Mouse (Mus musculus): ENCODE results near the gene Stx12. TPM values are rescaled to one million over a fixed set of nuclear protein-coding genes. Genes with fewer than 3 reads are reported as not detected.

Gene Stx12
- polyA plus RNA-seq, 1 experiment from 2014 or later = 58.3 TPM

DNA sequence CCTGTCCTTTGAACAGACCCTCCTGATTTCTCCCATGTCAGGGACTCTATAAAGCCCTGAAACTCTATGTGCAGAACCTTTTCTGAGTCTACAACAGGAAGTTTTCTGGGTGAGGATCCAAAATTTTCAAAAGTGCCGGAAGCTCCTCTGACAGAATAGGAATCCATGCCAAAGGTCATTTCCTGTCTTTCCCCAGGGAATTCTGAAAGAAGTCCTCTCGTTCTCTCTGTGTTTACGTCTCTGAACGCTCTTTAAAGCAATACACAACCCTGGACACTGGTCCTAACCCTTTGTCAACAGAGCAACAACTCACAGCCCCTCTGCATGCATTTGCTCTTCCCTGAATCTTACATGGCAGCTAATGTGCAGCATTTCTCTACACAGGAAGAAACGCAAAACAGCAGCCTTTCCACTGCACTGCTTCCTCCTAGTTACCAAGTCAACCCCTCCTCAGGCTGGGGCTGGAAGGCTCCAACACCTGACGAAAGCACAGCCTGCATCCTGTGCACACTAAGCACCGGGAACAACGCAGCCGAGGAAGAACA lies 20.5 kb upstream of the Stx12 start:
- H3K9ac ChIP-seq = no peak overlapping the region
- H3K4me2 ChIP-seq = no peak overlapping the region
- no peak for ATAC-seq (ENCODE audit: insufficient read depth, low FRiP score, low read depth)
- no peaks in the 10 kb centered on the region for H3K4me1 ChIP-seq
- peaks cover 49% of the 10 kb centered on the region for H3K36me3 ChIP-seq
- H3K27me3 ChIP-seq (replicated peaks) = no peaks in the 10 kb centered on the region
- 53% methylated on average over 9 of the region's 9 CpGs for WGBS
- H3K9me3 ChIP-seq = no peaks in the 10 kb centered on the region
- H3K27ac ChIP-seq = peak overlapping the region; percentile 35; the same call in 1 of the 2 replicates
- H3K4me3 ChIP-seq (replicated peaks) = no peak overlapping the region

DNA sequence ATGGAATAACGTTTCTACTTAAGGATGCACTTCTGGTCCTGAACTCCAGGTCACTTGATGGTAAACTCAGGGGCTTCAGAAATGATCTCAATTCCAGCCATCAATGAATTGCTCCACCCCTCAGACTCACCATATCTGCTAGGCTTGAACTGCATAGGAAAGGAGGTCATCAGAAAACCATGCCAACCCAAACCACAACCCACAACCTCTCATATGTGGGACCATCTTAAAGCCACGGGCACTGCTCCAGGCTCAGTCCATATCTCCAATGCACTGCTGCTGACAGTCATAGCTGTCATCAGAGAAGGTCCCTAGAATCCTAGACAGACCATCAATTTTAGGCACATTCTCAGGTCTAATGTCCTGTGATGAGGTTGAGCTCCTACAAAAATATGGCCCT lies 19.8 kb upstream of the Stx12 start:
- Histone ChIP-seq H3K9me3 (no peaks in the 10 kb centered on the region), H3K4me3 (replicated peaks) (no peak overlapping the region), H3K27ac (no peak overlapping the region), H3K36me3 (peaks cover 44% of the 10 kb centered on the region), H3K9ac (no peak overlapping the region), H3K27me3 (replicated peaks) (no peaks in the 10 kb centered on the region), H3K4me1 (no peaks in the 10 kb centered on the region), H3K4me2 (no peak overlapping the region)
- no peak for ATAC-seq (ENCODE audit: insufficient read depth, low FRiP score, low read depth)
- WGBS = 69% methylated on average over 2 of the region's 2 CpGs

DNA sequence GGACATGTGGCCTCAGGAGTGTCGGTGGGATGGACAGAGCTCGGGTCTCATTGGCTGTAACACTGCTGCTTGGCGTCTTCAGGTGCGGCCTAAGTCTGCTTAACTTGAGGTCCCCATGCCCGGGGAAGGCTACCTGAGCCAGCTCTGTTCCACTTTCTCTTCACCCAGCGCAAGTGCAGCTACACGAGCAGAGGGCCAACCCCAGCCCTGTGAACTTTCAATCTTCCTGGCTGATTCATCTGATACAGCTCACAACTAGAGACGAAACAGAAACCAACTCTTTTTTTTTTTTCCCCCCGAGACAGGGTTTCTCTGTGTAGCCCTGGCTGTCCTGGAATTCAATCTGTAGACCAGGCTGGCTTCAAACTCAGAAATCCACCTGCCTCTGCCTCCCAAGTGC lies 13.9 kb upstream of the Stx12 start:
- WGBS = 81% methylated on average over 9 of the region's 9 CpGs
- Histone ChIP-seq H3K36me3 (peaks cover 15% of the 10 kb centered on the region), H3K27me3 (replicated peaks) (no peaks in the 10 kb centered on the region), H3K9me3 (no peaks in the 10 kb centered on the region), H3K4me2 (no peak overlapping the region), H3K9ac (no peak overlapping the region), H3K4me1 (no peaks in the 10 kb centered on the region), H3K27ac (no peak overlapping the region), H3K4me3 (replicated peaks) (no peak overlapping the region)
- ATAC-seq (ENCODE audit: insufficient read depth, low FRiP score, low read depth) = no peak

DNA sequence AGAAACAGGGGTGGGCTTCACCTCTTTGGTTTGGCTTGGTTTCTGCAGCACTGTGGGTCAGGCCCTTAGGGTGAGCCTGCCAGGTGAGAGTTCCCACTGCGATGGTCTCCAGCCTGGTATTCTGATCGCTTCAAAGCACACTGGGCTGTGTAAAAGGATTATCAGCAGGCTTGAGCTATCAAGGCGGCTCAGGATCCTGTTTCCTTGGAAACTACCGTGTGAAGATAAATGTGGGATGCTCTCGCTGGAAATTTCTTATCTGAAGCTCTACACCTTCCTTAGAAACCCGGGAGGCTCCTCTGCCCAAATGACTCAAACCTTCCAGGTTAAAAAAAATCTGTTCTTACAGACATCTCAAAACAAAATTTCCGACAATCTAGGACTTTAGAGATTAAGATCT lies 10.1 kb upstream of the Stx12 start:
- Histone ChIP-seq H3K36me3 (no peaks in the 10 kb centered on the region), H3K27me3 (replicated peaks) (no peaks in the 10 kb centered on the region), H3K4me3 (replicated peaks) (no peak overlapping the region), H3K27ac (no peak overlapping the region), H3K4me2 (no peak overlapping the region), H3K9ac (no peak overlapping the region), H3K4me1 (no peaks in the 10 kb centered on the region), H3K9me3 (no peaks in the 10 kb centered on the region)
- no peak for ATAC-seq (ENCODE audit: insufficient read depth, low FRiP score, low read depth)
- 14% methylated on average over 7 of the region's 7 CpGs for WGBS

DNA sequence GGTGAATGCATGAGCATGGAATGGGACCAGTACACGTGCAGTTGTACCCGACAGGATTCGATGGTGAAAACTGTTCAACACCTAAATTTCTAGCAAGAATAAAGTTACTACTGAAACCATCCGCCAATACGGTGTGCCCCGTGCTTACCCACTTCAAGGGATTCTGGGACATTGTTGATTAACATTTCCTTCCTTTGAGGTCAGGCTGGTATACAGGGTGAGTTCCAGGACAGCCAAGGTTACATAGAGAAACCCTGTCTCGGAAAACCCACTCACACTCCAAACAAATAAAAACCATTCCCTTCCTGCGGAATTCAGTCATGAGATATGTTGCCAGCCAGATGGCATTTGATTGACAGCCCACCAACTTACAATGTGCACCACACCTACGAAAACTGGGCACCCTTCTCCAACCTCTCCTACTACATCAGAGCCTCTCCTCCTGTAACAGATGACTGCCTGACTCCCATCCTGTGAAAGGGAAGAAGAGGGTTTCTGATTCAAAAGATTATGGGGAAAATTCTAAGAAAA lies 600 bp upstream of the Stx12 start:
- Histone ChIP-seq H3K9me3 (no peaks in the 10 kb centered on the region), H3K27ac (peak overlapping the region; percentile 87), H3K4me1 (0 out of 2 replicates have a peak, but pooled peaks cover 5% of the 10 kb centered on the region), H3K27me3 (replicated peaks) (no peaks in the 10 kb centered on the region), H3K4me3 (replicated peaks) (peak overlapping the region; percentile 77), H3K36me3 (0 out of 2 replicates have a peak, but pooled peaks cover 3% of the 10 kb centered on the region), H3K9ac (peak overlapping the region; percentile 83), H3K4me2 (peak overlapping the region; percentile 86)
- 7% methylated on average over 9 of the region's 9 CpGs for WGBS
- 0 out of 2 replicates have a peak, but pooled peaks have one; percentile 15 for ATAC-seq (ENCODE audit: insufficient read depth, low FRiP score, low read depth)

DNA sequence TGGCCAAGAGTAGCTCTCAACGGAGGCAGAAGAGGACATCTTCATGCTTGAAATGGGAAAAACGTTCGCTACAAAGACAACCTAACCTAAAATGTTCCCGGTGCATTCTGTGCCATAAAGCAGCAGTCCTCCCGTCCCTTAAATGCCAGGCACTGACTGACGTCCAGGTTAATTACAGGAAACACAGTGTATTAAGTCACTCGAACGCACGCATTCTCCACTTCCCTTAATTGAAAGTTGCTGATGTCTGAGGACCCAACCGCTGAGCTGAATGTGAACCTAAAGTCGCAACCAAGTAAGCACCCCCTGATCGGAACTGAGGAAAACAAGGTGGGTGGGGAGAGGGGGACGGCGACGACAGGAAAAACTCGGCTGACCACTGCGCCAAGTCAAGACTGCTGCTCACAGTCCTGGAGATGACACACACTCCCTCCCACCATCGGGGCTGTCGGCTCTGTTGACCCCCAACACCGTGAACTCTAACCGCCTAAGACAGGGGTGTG lies 697 bp downstream of the Stx12 start:
- no peak for ATAC-seq (ENCODE audit: insufficient read depth, low FRiP score, low read depth)
- peak overlapping the region; percentile 83 for H3K9ac ChIP-seq
- no peaks in the 10 kb centered on the region for H3K27me3 ChIP-seq (replicated peaks)
- H3K27ac ChIP-seq = peak overlapping the region; percentile 81
- H3K36me3 ChIP-seq = 0 out of 2 replicates have a peak, but pooled peaks cover 3% of the 10 kb centered on the region
- H3K9me3 ChIP-seq = no peaks in the 10 kb centered on the region
- H3K4me2 ChIP-seq = peak overlapping the region; percentile 86
- H3K4me1 ChIP-seq = 0 out of 2 replicates have a peak, but pooled peaks cover 5% of the 10 kb centered on the region
- 2% methylated on average over 21 of the region's 21 CpGs for WGBS
- H3K4me3 ChIP-seq (replicated peaks) = peak overlapping the region; percentile 77

DNA sequence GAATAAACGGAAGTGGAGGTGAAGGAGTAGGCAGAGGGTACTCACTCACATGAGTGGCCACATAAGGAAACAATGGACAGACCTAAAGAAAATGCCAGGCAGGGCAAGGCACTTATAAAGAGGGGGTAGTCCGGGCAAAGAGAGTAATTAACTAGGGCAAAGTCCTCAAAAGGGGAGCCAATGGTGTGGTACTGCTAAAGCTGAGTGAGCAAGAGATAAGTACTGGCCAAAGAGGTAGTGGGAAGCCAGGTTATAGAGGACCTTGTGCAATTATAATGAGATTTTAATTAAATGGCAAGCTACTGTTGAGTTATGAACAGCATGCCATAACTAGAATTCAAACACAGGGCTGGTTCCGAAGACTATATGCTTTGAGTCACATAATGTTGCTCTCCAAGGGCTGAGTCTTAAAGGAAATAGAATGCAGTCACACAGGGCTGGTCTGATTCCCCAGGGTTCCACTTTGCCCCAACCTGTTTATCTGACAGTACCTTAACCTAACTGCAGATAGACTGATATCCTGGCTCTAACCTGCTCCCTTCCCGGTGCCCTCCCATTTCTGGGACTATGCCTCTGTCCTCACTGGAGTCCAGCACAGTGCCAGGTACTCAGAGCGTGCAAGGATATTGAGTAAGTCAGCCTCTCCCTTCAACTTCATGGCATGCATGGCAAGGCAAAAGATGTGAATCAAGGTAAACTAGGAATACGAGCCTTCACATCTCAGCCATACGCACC lies 9.8 kb downstream of the Stx12 start:
- ATAC-seq (ENCODE audit: insufficient read depth, low FRiP score, low read depth) = 0 out of 2 replicates have a peak, but pooled peaks have one; percentile 27
- Histone ChIP-seq H3K9me3 (no peaks in the 10 kb centered on the region), H3K4me3 (replicated peaks) (no peak overlapping the region), H3K36me3 (peaks cover 16% of the 10 kb centered on the region), H3K4me1 (no peaks in the 10 kb centered on the region), H3K4me2 (no peak overlapping the region), H3K27me3 (replicated peaks) (no peaks in the 10 kb centered on the region), H3K27ac (no peak overlapping the region), H3K9ac (no peak overlapping the region)
- 87% methylated on average over 7 of the region's 7 CpGs for WGBS

DNA sequence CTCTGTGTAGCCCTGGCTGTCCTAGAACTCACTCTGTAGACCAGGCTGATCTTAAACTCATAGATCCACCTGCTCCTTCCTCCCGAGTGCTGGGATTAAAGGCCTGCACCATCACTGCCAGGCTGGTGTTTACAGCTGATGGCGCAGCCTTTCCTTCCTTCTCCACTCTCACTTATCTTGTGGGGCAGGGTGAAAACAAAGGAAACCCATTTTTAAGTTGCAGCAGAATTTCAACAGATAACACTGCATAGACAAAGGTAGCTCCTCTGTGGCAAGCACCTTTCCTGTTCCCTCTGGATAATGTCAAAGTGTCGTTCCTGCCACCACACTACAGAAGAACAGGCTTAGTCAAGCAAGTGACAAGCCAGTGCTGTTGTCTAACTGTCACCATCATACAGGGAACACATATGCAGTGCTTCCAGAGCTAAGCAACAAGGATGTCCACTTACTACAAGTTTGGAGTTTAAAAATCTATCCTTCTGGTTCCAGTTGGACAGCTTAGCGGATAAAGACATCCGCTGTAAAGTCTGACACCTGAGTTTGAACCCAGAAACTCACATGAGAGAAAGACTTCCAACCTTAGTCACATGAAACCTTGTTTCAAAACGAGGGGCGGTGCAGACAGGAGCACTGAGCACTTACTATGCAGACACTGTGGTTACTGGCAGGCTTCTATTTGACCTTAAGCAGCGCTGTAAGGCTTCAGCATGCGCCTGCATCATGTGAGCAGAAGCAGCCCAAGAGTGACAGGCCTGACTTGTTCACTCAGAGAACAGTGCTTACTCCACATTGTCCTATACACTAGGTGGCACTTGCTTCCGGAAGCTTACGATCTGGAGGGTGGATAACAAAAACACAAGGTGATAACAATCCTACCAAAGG lies 10.6 kb downstream of the Stx12 start:
- H3K36me3 ChIP-seq = peaks cover 24% of the 10 kb centered on the region
- no peaks in the 10 kb centered on the region for H3K4me1 ChIP-seq
- no peak overlapping the region for H3K27ac ChIP-seq
- H3K4me2 ChIP-seq = no peak overlapping the region
- no peaks in the 10 kb centered on the region for H3K27me3 ChIP-seq (replicated peaks)
- H3K9me3 ChIP-seq = no peaks in the 10 kb centered on the region
- WGBS = 77% methylated on average over 11 of the region's 11 CpGs
- H3K9ac ChIP-seq = no peak overlapping the region
- H3K4me3 ChIP-seq (replicated peaks) = no peak overlapping the region
- ATAC-seq (ENCODE audit: insufficient read depth, low FRiP score, low read depth) = no peak

DNA sequence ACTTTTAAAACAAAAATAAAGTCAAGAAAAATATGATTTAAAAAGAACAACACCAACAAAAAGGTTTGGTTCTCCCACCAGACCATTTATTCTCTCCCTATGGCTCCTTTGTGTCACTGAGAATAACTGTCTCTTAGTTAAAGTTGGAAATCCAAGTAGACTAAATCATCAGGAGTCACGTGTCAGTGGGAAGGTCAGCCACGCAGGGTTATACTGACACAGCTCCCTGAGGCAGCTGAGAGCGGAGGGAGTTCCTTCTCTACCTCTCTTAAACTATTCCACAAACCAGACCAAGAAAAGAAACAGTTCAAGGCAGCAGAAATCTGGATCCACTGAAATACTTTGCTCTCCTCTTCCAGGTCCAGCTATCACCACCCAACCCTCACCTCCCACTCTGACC lies 13.2 kb downstream of the Stx12 start:
- Histone ChIP-seq H3K27me3 (replicated peaks) (no peaks in the 10 kb centered on the region), H3K4me1 (no peaks in the 10 kb centered on the region), H3K9me3 (no peaks in the 10 kb centered on the region), H3K4me3 (replicated peaks) (no peak overlapping the region), H3K9ac (no peak overlapping the region), H3K27ac (no peak overlapping the region), H3K36me3 (peaks cover 37% of the 10 kb centered on the region), H3K4me2 (no peak overlapping the region)
- 89% methylated on average over 3 of the region's 3 CpGs for WGBS
- ATAC-seq (ENCODE audit: insufficient read depth, low FRiP score, low read depth) = no peak

DNA sequence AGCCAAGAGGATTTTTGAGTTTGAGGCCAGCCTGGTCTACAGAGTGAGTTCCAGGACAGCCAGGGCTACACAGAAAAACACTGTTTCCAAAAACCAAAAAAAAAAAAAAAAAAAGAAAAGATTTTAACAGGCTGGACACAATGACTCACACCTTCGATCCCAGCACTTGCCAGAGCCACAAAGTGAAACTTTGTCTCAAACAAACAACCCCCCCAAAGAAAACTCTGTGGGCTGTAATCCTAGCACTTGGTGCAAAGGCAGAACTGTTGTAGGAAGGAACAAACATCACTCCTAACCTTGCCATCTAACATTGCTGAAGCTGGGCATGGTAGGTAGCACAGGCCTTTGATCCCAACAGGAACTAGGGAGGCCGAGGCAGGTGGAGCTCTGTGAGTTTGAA lies 19.5 kb downstream of the Stx12 start:
- no peak overlapping the region for H3K4me2 ChIP-seq
- no peaks in the 10 kb centered on the region for H3K9me3 ChIP-seq
- H3K4me3 ChIP-seq (replicated peaks) = no peak overlapping the region
- no peak overlapping the region for H3K27ac ChIP-seq
- WGBS = 93% methylated on average over 2 of the region's 2 CpGs
- no peak overlapping the region for H3K9ac ChIP-seq
- H3K36me3 ChIP-seq = peaks cover 49% of the 10 kb centered on the region
- no peaks in the 10 kb centered on the region for H3K27me3 ChIP-seq (replicated peaks)
- H3K4me1 ChIP-seq = no peaks in the 10 kb centered on the region
- no peak for ATAC-seq (ENCODE audit: insufficient read depth, low FRiP score, low read depth)

DNA sequence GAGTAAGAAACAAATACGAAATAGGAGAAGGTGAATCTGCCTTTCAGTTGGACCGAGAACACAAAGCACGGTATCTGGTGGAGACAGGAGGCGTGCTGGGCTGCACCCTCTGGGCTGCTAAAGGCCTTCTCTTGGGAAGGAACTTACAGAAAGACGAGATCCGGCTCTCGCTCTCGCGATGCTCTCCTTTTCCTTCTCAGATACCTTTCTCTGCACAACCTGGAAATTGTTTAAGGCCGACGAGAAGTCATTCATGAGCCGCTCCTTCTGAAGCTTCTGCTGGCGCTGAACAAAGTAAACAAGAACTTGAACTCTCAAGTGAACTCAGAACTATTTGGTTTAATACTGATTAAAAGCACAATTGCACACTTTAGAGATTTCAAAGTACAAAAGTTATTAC lies 21.3 kb downstream of the Stx12 start:
- no peak overlapping the region for H3K4me2 ChIP-seq
- 75% methylated on average over 13 of the region's 13 CpGs for WGBS
- ATAC-seq (ENCODE audit: insufficient read depth, low FRiP score, low read depth) = no peak

More for the DNA sequence above, 21.3 kb downstream of the Stx12 start:
- Histone ChIP-seq H3K27ac (no peak overlapping the region), H3K27me3 (replicated peaks) (no peaks in the 10 kb centered on the region), H3K4me3 (replicated peaks) (no peak overlapping the region), H3K36me3 (peaks cover 35% of the 10 kb centered on the region), H3K9ac (no peak overlapping the region), H3K4me1 (no peaks in the 10 kb centered on the region), H3K9me3 (no peaks in the 10 kb centered on the region)
